Mouse (Mus musculus) kidney, adult 11 months (tissue): Measurements from ENCODE around the gene Ttc30b.
"Not testable (repeated sequence)": the region's sequence is repeated elsewhere in the genome, so short reads cannot be mapped to it uniquely, and the experiment has no call there.

Experiments
- DNase-seq: peaks from one replicate; pipeline ENCODE4 v3.0.0; 2022

Gene Ttc30b

GRCm38 (mm10) chr2:75938117-75939063 lies at the start of gene Ttc30b:
Ttc30b (minus strand) TSS chr2:75938585.
- peak; percentile 73 for DNase-seq

GRCm38 (mm10) chr2:75987739-75988138 lies 49.4 kb upstream of the Ttc30b start:
- DNase-seq: no peak

GRCm38 (mm10) chr2:75985124-75985523 lies 46.7 kb upstream of the Ttc30b start:
- peak; percentile 68 for DNase-seq

GRCm38 (mm10) chr2:75983847-75984246 lies 45.5 kb upstream of the Ttc30b start:
- DNase-seq: no peak

GRCm38 (mm10) chr2:75983091-75983490 lies 44.7 kb upstream of the Ttc30b start:
- DNase-seq: no peak

GRCm38 (mm10) chr2:75982626-75983025 lies 44.2 kb upstream of the Ttc30b start:
- no peak for DNase-seq

GRCm38 (mm10) chr2:75981440-75982081 lies 43.2 kb upstream of the Ttc30b start, which contains the start of gene Ttc30a1:
Ttc30a1 (minus strand) TSS chr2:75981967.
- peak; percentile 78 for DNase-seq

GRCm38 (mm10) chr2:75980933-75981439 lies 42.6 kb upstream of the Ttc30b start:
- DNase-seq: peak; percentile 12

- peak; percentile 15 for DNase-seq
Observed at GRCm38 (mm10) chr2:75977752-75978368, 39.5 kb upstream of the Ttc30b start, which contains the start of gene Ttc30a2. Ttc30a2 (minus strand) TSS chr2:75978170.

- not testable (repeated sequence) for DNase-seq
Observed at GRCm38 (mm10) chr2:75976070-75976469, 37.7 kb upstream of the Ttc30b start.

- DNase-seq: no peak
Observed at GRCm38 (mm10) chr2:75974131-75974530, 35.7 kb upstream of the Ttc30b start.

GRCm38 (mm10) chr2:75964972-75965371 lies 26.6 kb upstream of the Ttc30b start:
- peak; percentile 32 for DNase-seq

GRCm38 (mm10) chr2:75964512-75964911 lies 26.1 kb upstream of the Ttc30b start:
- DNase-seq: peak; percentile 42

- DNase-seq: no peak
Observed at GRCm38 (mm10) chr2:75964051-75964450, 25.7 kb upstream of the Ttc30b start.

GRCm38 (mm10) chr2:75963211-75963840 lies 24.9 kb upstream of the Ttc30b start:
- no peak for DNase-seq

GRCm38 (mm10) chr2:75960366-75961330 lies 22.3 kb upstream of the Ttc30b start:
- peak; percentile 32 for DNase-seq

GRCm38 (mm10) chr2:75959850-75960365 lies 21.5 kb upstream of the Ttc30b start:
- no peak for DNase-seq

GRCm38 (mm10) chr2:75959183-75959849 lies 20.9 kb upstream of the Ttc30b start:
- no peak for DNase-seq

- DNase-seq: no peak
Observed at GRCm38 (mm10) chr2:75955709-75956108, 17.3 kb upstream of the Ttc30b start.

GRCm38 (mm10) chr2:75953320-75953719 lies 14.9 kb upstream of the Ttc30b start:
- DNase-seq: no peak

GRCm38 (mm10) chr2:75950685-75951084 lies 12.3 kb upstream of the Ttc30b start:
- DNase-seq: no peak
